Mouse (Mus musculus): ENCODE data around the gene Cep164.

DNA sequence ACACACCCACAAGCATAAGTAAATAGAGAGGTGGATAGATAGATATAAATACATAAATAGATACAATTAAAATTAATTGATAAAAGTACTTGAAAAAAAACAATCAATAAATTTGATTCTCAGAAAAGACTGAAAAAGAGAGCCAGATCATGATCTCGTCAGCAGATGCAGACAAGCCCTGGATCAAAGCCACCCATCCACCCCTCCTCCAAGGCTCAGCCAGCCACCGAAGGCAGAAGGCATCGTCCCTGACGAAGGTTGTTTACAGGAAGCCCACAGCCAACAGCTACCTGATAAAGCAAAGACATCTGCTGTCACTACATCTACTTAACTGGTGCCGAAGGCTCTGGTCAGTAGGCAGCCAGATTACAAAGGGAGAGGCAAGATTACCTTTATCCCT, 16.5 kb downstream of the Cep164 start:
- TF ChIP-seq CTCF (IDR thresholded peaks at IDR 0.05; ENCODE audit: insufficient read depth, low read length), result no peak
- no peak for TF ChIP-seq POLR2A (IDR thresholded peaks at IDR 0.05; ENCODE audit: borderline replicate concordance, extremely low read depth, low read depth, low read length)

Data from lung, adult 2 months (tissue).